Mouse (Mus musculus) midbrain, embryonic 13.5 days (tissue): Measurements from ENCODE around the gene Mxd4. TPM values are rescaled to one million over a fixed set of nuclear protein-coding genes. Genes with fewer than 3 reads are reported as not detected.

ENCODE experiments used
- ATAC-seq: fragments of 200-750 bp; cut with Nextera tagmentation; 2 replicates; pipeline ENCODE4 v1.8.0; 2017; ENCODE audit warnings: mild to moderate bottlenecking, moderate TSS enrichment, moderate library complexity
- H3K27ac ChIP-seq: fragments of 300-500 bp; sonication (generic); 2 replicates; pipeline ENCODE4 v1.5.1; 2015; ENCODE audit warnings: inconsistent platforms, mild to moderate bottlenecking, moderate library complexity
- H3K27me3 ChIP-seq: fragments of 300-500 bp; sonication (generic); 2 replicates; pipeline ENCODE4 v1.6.1; 2015; ENCODE audit warnings: mild to moderate bottlenecking, inconsistent platforms
- H3K36me3 ChIP-seq: fragments of 300-500 bp; sonication (generic); 2 replicates; pipeline ENCODE4 v1.6.1; 2015; ENCODE audit warnings: mild to moderate bottlenecking, inconsistent platforms
- H3K4me1 ChIP-seq: fragments of 300-500 bp; sonication (generic); replicated peaks from 2 replicates; pipeline ENCODE4 v1.6.1; 2015; ENCODE audit warnings: inconsistent platforms
- H3K4me2 ChIP-seq: fragments of 300-500 bp; sonication (generic); replicated peaks from 2 replicates; pipeline ENCODE4 v1.6.1; 2015; ENCODE audit warnings: moderate library complexity, mild to moderate bottlenecking, inconsistent platforms
- H3K4me3 ChIP-seq: fragments of 300-500 bp; sonication (generic); replicated peaks from 2 replicates; pipeline ENCODE4 v1.5.1; 2015; ENCODE audit warnings: mild to moderate bottlenecking, inconsistent platforms
- H3K9ac ChIP-seq: fragments of 300-500 bp; sonication (generic); replicated peaks from 2 replicates; pipeline ENCODE4 v1.6.1; 2015; ENCODE audit warnings: mild to moderate bottlenecking, inconsistent platforms
- H3K9me3 ChIP-seq: fragments of 300-500 bp; sonication (generic); 2 replicates; pipeline ENCODE4 v1.6.1; 2016; ENCODE audit warnings: mild to moderate bottlenecking, inconsistent platforms
- WGBS: fragments of 180-500 bp; shearing (Covaris S2); methylation state at CpG from one replicate; pipeline ENCODE4 v1.1.7; 2015; 5-methylcytosine and 5-hydroxymethylcytosine counted together
- polyA plus RNA-seq: library from polyadenylated mRNA; unstranded; fragments of >200 nt; fragmentation: Nextera tagmentation; extraction: Ambion mirVana; gene quantifications from 2 replicates; pipeline ENCODE4 v1.2.1, GENCODE M21; 2015

Gene Mxd4
- polyA plus RNA-seq, 1 experiment from 2014 or later = 34.9 TPM

DNA sequence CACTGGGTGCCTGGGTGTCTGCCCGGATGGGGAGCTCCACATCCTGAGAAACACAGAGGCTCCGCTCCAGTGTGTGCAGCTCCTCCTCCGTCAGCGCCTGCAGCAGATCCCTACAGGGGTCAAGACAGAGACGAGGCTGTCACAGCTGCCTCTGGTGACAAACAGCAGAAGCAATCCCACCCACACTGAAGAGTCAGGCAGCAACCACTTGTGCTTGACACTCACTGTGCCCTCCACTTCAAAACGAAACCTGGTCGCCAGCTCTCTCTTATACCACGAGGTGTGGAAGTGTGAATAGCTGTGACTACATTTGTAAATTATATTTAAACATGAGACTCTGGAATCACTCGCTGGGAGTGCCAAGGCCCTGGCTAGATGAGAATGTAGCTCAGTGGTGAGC is 30.2 kb upstream of the Mxd4 start:
- WGBS = 69% methylated on average over 9 of the region's 9 CpGs
- H3K27ac ChIP-seq = no peak overlapping the region

GRCm38 (mm10) chr5:34216025-34216424 is 28.5 kb upstream of the Mxd4 start:
- no peak for ATAC-seq
- no peak overlapping the region for H3K4me3 ChIP-seq
- no peak overlapping the region for H3K27ac ChIP-seq
- H3K4me1 ChIP-seq = no peaks in the 10 kb centered on the region
- H3K9ac ChIP-seq = no peak overlapping the region
- WGBS = 83% methylated on average over 7 of the region's 7 CpGs
- H3K27me3 ChIP-seq = no peaks in the 10 kb centered on the region
- H3K9me3 ChIP-seq = no peaks in the 10 kb centered on the region
- no peaks in the 10 kb centered on the region for H3K36me3 ChIP-seq
- no peak overlapping the region for H3K4me2 ChIP-seq

More for the DNA sequence above, 30.2 kb upstream of the Mxd4 start:
- Histone ChIP-seq H3K4me2 (no peak overlapping the region), H3K27me3 (no peaks in the 10 kb centered on the region), H3K4me1 (no peaks in the 10 kb centered on the region), H3K9me3 (no peaks in the 10 kb centered on the region), H3K4me3 (no peak overlapping the region), H3K9ac (no peak overlapping the region), H3K36me3 (no peaks in the 10 kb centered on the region)
- ATAC-seq = no peak

GRCm38 (mm10) chr5:34213659-34214058 is 26.1 kb upstream of the Mxd4 start:
- H3K27ac ChIP-seq = no peak overlapping the region
- H3K4me3 ChIP-seq = no peak overlapping the region
- no peak overlapping the region for H3K9ac ChIP-seq
- H3K9me3 ChIP-seq = no peaks in the 10 kb centered on the region
- ATAC-seq = no peak
- no peaks in the 10 kb centered on the region for H3K27me3 ChIP-seq
- 78% methylated on average over 8 of the region's 8 CpGs for WGBS
- no peak overlapping the region for H3K4me2 ChIP-seq
- H3K4me1 ChIP-seq = no peaks in the 10 kb centered on the region
- no peaks in the 10 kb centered on the region for H3K36me3 ChIP-seq

GRCm38 (mm10) chr5:34210279-34210678 is 22.8 kb upstream of the Mxd4 start:
- H3K27me3 ChIP-seq = no peaks in the 10 kb centered on the region
- no peak overlapping the region for H3K9ac ChIP-seq
- H3K4me1 ChIP-seq = 0 out of 2 replicates have a peak, but pooled peaks cover 4% of the 10 kb centered on the region
- peak; percentile 86 for ATAC-seq
- H3K27ac ChIP-seq = no peak overlapping the region
- H3K9me3 ChIP-seq = no peaks in the 10 kb centered on the region
- H3K4me3 ChIP-seq = no peak overlapping the region
- no peak overlapping the region for H3K4me2 ChIP-seq
- no peaks in the 10 kb centered on the region for H3K36me3 ChIP-seq
- WGBS = 4% methylated on average over 1 of the region's 1 CpGs

DNA sequence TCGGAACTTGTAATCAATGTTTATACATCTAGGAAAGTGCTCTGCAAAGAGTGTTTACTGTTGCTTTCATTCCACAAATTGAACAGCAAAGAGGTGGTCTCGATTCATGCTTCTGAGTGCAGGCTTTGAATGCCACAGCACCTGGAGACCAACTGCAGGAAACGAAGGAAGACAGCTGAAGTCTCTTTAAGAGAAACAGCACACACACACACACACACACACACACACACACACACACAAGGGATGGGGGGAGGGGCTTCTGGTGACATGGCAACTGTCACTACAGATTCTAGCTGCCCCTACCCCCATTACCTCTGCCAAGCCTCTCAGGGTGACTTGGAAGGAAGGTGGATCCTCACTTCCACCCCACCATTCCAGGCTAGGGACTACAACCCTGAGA is 20.0 kb upstream of the Mxd4 start:
- ATAC-seq = no peak
- Histone ChIP-seq H3K27ac (no peak overlapping the region), H3K9ac (peak overlapping the region; percentile 23; the same call in 1 of the 2 replicates), H3K36me3 (no peaks in the 10 kb centered on the region), H3K4me1 (0 out of 2 replicates have a peak, but pooled peaks cover 4% of the 10 kb centered on the region), H3K4me2 (no peak overlapping the region), H3K4me3 (no peak overlapping the region), H3K27me3 (no peaks in the 10 kb centered on the region), H3K9me3 (no peaks in the 10 kb centered on the region)
- 72% methylated on average over 3 of the region's 3 CpGs for WGBS

DNA sequence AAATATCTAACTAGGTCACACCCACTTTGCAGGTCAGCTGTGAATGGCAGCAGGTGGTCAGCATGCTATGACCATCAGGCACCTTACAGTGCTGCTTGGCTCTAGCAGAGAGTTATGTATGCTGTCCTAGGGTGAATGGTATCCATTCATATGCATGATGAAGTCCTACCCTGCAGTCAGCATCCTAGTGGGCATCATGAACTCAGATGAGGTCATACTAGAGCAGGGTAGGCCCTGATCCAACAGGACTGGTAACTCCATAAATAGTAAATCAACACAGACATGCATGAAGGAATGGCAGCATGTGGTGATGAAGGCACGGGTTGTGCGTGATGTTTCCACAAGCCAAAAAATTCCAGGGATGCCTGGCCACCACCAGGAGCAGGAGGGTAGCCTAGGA is 18.3 kb upstream of the Mxd4 start:
- 96% methylated on average over 2 of the region's 2 CpGs for WGBS
- Histone ChIP-seq H3K36me3 (no peaks in the 10 kb centered on the region), H3K27me3 (no peaks in the 10 kb centered on the region), H3K27ac (no peak overlapping the region), H3K4me2 (no peak overlapping the region), H3K9me3 (no peaks in the 10 kb centered on the region), H3K9ac (no peak overlapping the region), H3K4me3 (no peak overlapping the region), H3K4me1 (0 out of 2 replicates have a peak, but pooled peaks cover 4% of the 10 kb centered on the region)
- ATAC-seq = no peak

- H3K4me1 ChIP-seq = 0 out of 2 replicates have a peak, but pooled peaks cover 4% of the 10 kb centered on the region
- H3K36me3 ChIP-seq = no peaks in the 10 kb centered on the region
- H3K4me2 ChIP-seq = no peak overlapping the region
- WGBS = 84% methylated on average over 2 of the region's 2 CpGs
- no peak overlapping the region for H3K4me3 ChIP-seq
- H3K9ac ChIP-seq = no peak overlapping the region
- no peaks in the 10 kb centered on the region for H3K27me3 ChIP-seq
- no peaks in the 10 kb centered on the region for H3K9me3 ChIP-seq
- ATAC-seq = no peak
- no peak overlapping the region for H3K27ac ChIP-seq
Observed at GRCm38 (mm10) chr5:34204911-34205310, 17.4 kb upstream of the Mxd4 start.

- no peaks in the 10 kb centered on the region for H3K4me1 ChIP-seq
- ATAC-seq = no peak
- H3K36me3 ChIP-seq = no peaks in the 10 kb centered on the region
- H3K4me3 ChIP-seq = no peak overlapping the region
- H3K9me3 ChIP-seq = no peaks in the 10 kb centered on the region
- H3K9ac ChIP-seq = no peak overlapping the region
- WGBS = 90% methylated on average over 4 of the region's 4 CpGs
- no peak overlapping the region for H3K4me2 ChIP-seq
- no peak overlapping the region for H3K27ac ChIP-seq
- H3K27me3 ChIP-seq = no peaks in the 10 kb centered on the region
Observed at GRCm38 (mm10) chr5:34202006-34202405, 14.5 kb upstream of the Mxd4 start.

- Histone ChIP-seq H3K36me3 (no peaks in the 10 kb centered on the region), H3K9ac (no peak overlapping the region), H3K9me3 (no peaks in the 10 kb centered on the region), H3K4me3 (no peak overlapping the region), H3K27me3 (no peaks in the 10 kb centered on the region), H3K4me1 (no peaks in the 10 kb centered on the region), H3K27ac (no peak overlapping the region), H3K4me2 (no peak overlapping the region)
- 85% methylated on average over 2 of the region's 2 CpGs for WGBS
- no peak for ATAC-seq
Observed at GRCm38 (mm10) chr5:34201396-34201795, 13.9 kb upstream of the Mxd4 start.

DNA sequence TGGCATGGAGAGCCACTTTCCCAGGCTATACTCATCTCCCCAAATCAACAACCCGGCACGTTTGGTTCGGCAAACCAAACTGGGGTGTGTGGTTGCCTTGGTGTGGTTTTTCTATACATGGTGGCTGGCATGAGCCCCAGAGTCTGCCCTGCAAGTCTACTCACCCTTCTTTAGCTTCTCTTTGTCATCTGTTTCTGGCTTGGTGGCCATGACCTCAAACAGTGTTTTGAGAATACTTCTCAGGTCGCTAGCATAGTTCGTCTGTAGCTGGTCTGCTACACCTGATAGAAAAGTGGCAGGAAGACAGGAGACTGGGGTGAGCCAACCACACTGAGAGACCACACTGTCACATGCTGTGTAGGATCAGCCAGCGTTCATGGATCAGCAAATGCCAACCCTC is 11.1 kb upstream of the Mxd4 start:
- ATAC-seq = no peak
- Histone ChIP-seq H3K27me3 (no peaks in the 10 kb centered on the region), H3K27ac (no peak overlapping the region), H3K4me2 (no peak overlapping the region), H3K36me3 (no peaks in the 10 kb centered on the region), H3K9me3 (no peaks in the 10 kb centered on the region), H3K4me1 (no peaks in the 10 kb centered on the region), H3K4me3 (no peak overlapping the region), H3K9ac (no peak overlapping the region)
- WGBS = 90% methylated on average over 6 of the region's 6 CpGs

- H3K9me3 ChIP-seq = no peaks in the 10 kb centered on the region
- no peak for ATAC-seq
- no peaks in the 10 kb centered on the region for H3K4me1 ChIP-seq
Observed at GRCm38 (mm10) chr5:34197243-34197642, 9.7 kb upstream of the Mxd4 start.

GRCm38 (mm10) chr5:34196423-34196822 is 8.9 kb upstream of the Mxd4 start:
- WGBS = 85% methylated on average over 7 of the region's 7 CpGs
- Histone ChIP-seq H3K36me3 (no peaks in the 10 kb centered on the region), H3K4me1 (no peaks in the 10 kb centered on the region), H3K4me2 (no peak overlapping the region), H3K9ac (no peak overlapping the region), H3K27me3 (no peaks in the 10 kb centered on the region), H3K27ac (no peak overlapping the region), H3K4me3 (no peak overlapping the region), H3K9me3 (no peaks in the 10 kb centered on the region)
- no peak for ATAC-seq

More at GRCm38 (mm10) chr5:34197243-34197642, 9.7 kb upstream of the Mxd4 start:
- no peaks in the 10 kb centered on the region for H3K27me3 ChIP-seq
- no peak overlapping the region for H3K4me2 ChIP-seq
- WGBS = 85% methylated on average over 4 of the region's 4 CpGs
- no peak overlapping the region for H3K27ac ChIP-seq
- no peak overlapping the region for H3K4me3 ChIP-seq
- H3K36me3 ChIP-seq = no peaks in the 10 kb centered on the region
- no peak overlapping the region for H3K9ac ChIP-seq

DNA sequence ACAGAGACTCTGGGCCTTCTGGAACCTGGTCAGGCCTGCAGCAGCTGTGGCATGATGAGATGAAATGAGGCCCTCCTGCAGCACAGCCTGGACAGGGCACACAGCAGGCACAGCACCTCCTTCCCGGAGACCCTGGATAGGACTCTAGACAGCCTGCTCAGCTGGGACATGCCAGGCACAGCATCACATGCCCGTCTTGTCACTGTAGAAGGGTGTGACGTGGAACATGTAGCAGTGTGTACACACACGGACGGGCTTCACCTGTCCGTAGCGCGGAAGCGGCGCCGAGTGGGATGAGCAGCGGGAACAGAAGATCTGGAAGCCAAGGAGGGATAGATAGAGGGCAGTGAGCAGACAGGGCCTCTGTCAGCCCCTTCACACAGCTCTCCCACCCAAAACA is 8.3 kb upstream of the Mxd4 start:
- WGBS = 93% methylated on average over 12 of the region's 12 CpGs
- Histone ChIP-seq H3K27ac (no peak overlapping the region), H3K4me1 (no peaks in the 10 kb centered on the region), H3K9ac (no peak overlapping the region), H3K4me3 (no peak overlapping the region), H3K4me2 (no peak overlapping the region), H3K9me3 (no peaks in the 10 kb centered on the region), H3K36me3 (no peaks in the 10 kb centered on the region), H3K27me3 (no peaks in the 10 kb centered on the region)
- ATAC-seq = no peak
